In the genomic region with DNA sequence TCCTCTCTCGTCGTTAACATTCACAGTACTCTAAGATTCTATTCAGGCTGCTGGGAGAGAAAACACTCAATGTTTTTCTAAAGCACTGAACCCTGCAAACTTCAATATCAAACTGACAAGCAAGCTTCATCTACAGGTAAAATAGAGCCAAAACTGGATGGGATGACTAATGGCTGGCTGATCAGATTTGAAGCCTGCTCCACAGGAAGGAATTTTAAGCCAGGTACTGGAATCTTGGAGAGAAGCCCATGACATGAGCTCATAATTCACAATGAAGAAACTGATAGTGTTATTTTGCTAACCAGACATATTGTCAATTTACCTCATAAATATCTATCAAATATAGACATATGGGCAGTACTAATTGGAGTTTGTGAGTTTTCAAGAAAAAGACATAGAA, we compare ENCODE assay signal across 16 mouse cellular contexts.
"Had no signal": no experiment of that assay in that cellular context is flagged by ENCODE, and none has a peak within 500 bp of the region (broad histone marks: within the 10 kb centered on the region; RNA-seq: fewer than 3 reads in every experiment).

No protein-coding gene starts in this region.

- H3K9me3 ChIP-seq: neural tube, embryonic 13.5 days; neural tube, embryonic 15.5 days; stomach, embryonic 15.5 days had no signal

- H3K9ac ChIP-seq: neural tube, embryonic 13.5 days; neural tube, embryonic 15.5 days; stomach, embryonic 15.5 days had no signal

- H3K4me2 ChIP-seq: neural tube, embryonic 13.5 days; neural tube, embryonic 15.5 days; stomach, embryonic 15.5 days had no signal

- H3K27me3 ChIP-seq: neural tube, embryonic 13.5 days; neural tube, embryonic 15.5 days; stomach, embryonic 15.5 days had no signal

- H3K36me3 ChIP-seq: neural tube, embryonic 13.5 days; neural tube, embryonic 15.5 days; stomach, embryonic 15.5 days had no signal

- H3K4me3 ChIP-seq: neural tube, embryonic 13.5 days; neural tube, embryonic 15.5 days; stomach, embryonic 15.5 days had no signal

- DNase-seq: retina, postnatal 1 day; right cerebral cortex, adult 18-20 months; right cerebral cortex, postnatal 14 days; right cerebral cortex, postnatal 25 days; right cerebral cortex, postnatal 4 days; spleen, adult 18-20 months; thymus, adult 18-20 months; thymus, adult 2 months; thymus, postnatal 14 days; thymus, postnatal 25 days; thymus, postnatal 36 days; thymus, postnatal 4 days had no signal

- H3K27ac ChIP-seq: neural tube, embryonic 13.5 days; neural tube, embryonic 15.5 days; stomach, embryonic 15.5 days; stomach, postnatal 0 days had no signal

- H3K4me1 ChIP-seq: neural tube, embryonic 13.5 days; neural tube, embryonic 15.5 days; stomach, embryonic 15.5 days had no signal
